Mouse (Mus musculus) 3134 (cell line): ENCODE data around the gene Krtap1-3.
"Not testable (repeated sequence)": the region's sequence is repeated elsewhere in the genome, so short reads cannot be mapped to it uniquely, and the experiment has no call there.

Experiments used
- DNase-seq: peaks from one replicate; pipeline ENCODE4 v3.0.0-alpha.2; 2011; ENCODE audit warnings: low spot score; ENCODE audit not compliant: insufficient read length; ENCODE audit errors: extremely low read depth

The Krtap1-3 gene

DNA sequence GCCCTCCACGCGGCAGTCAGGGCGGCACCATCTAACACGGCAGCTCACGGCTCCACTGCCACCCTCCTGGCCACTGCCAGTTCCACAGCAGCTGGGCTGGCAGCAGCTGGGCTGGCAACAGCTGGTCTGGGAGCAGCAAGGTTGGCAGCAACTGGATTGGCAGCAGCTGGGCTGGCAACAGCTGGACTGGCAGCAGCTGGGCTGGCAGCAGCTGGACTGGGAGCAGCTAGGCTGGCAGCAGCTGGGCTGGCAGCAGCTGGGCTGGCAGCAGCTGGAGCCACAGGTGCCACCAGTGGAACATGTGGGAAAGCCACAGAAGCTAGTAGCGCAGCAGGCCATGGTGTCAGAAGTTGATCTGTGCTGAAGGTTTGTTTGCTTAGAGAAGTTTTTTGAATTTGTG is at the start of gene Krtap1-3:
Gene Krtap1-3, minus strand, starts transcription at position 359 of the 400 bp plus-strand sequence.
- DNase-seq = peak; percentile 39

DNA sequence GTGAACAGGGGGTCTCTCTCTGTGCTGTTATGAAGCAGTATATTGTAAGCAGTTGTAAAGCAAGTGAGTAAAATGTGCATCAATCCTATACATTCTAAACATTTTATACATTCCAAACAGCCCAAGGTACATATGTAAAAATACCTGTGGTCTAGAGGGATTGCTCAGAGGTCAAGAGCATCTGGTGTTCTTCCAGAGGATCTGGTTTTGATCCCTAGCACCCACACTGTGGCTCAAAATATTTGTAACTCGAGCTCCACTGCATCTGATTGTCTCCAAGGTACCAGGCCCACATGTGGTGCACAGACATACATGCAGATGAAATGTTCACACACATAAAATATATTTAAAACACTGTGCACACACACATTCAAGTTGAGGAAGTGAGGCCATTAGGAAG is 49.8 kb upstream of the Krtap1-3 start:
- no peak for DNase-seq

DNA sequence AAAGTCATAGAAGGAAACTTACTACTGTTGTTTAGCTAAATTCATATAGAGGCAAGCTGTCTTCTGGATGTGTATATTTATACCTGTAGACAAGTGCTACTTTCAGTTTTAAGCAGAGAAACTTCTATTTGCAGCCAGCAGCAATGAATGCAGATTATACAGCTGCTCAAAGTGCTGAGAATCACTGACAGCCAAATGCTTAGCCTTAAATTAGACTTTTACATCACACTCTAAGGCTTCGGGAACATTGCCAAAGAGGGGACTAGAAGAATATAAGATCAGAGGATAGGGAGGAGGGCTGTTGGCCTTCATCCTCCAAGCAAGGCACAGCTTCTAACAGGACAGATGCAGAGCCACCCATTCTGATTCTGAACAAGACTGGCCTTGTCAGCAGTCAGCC is 45.9 kb upstream of the Krtap1-3 start:
- no peak for DNase-seq

DNA sequence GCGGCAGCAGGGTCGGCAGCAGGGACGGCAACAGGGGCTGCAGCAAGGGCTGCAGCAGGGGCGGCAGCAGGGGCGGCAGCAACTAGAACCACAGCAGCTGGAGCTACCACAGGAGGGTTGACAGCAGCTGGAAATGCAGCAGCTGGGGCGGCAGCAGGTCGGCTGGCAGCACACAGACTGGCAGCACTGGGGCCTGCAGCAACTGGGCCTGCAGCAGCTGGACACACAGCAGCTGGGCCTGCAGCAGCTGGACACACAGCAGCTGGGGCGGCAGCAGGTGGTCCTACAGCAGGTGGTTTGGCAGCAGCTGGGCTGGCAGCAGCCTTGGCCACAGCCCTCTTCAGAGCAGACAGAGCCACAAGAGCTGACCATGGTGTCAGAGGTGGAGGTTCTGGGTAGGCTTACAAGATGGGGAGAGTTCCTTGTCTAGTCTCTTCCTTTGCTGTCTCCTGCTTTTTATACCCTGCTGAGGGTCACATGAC is 43.6 kb upstream of the Krtap1-3 start, which contains the start of gene Krtap4-2:
Gene Krtap4-2, minus strand, starts transcription at position 432 of the 482 bp plus-strand sequence.
- peak; percentile 27 for DNase-seq

DNA sequence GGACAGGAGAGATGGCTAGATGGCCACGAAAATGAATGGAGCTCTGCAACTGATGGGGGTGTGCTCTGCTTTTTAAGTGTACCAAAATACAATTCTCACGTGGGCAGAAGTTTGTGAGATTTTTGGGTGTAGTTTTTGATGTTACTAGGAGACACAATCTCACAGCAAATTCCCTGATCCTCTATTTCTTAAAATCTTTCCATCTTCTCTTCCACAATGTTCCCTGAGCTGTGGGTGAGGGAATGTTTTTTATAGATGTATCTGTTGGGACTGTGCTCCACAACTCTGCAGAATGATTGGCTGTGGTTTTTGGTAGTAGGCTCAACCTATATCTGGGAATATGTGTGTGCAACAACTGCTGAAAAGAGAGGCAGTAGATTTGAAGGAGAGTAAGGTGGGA is 42.2 kb upstream of the Krtap1-3 start:
- no peak for DNase-seq

DNA sequence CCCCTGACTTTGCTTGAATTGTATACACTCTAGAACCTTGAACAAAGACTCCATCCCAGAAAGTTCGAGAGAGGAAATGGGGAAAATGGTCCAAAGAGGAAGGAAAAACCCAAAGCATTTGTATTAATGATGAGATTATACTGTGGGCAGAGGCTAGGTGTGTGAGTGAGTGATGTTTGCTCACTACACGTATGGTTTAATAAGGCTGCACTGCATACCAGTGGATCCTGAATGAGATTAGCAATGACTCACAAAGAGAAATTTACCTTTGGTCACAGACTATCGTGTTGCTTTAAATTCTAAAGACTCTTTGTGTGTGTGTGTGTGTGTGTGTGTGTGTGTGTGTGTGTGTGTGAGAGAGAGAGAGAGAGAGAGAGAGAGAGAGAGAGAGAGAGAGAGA is 39.8 kb upstream of the Krtap1-3 start:
- no peak for DNase-seq

DNA sequence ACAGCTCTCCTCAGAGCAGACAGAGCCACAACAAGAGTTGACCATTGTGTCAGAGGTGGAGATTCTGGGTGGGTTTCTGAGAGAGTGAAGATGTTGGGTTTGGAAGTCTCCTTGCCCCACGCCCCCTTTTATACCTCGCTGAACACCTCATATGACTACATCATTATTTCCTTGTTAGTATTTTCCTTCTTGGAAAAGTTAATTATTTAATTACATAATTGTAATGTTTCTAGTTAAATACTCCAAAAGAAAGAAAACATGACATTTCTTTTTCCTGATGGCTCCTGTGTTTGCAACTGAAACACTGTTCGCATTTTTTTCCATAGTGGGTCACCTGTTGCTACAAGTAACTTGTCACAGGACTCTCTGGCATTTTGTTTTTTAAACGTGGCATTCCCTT is 37.0 kb upstream of the Krtap1-3 start, which contains the start of gene Krtap4-1:
Gene Krtap4-1, minus strand, starts transcription at position 101 of the 400 bp plus-strand sequence.
- no peak for DNase-seq

DNA sequence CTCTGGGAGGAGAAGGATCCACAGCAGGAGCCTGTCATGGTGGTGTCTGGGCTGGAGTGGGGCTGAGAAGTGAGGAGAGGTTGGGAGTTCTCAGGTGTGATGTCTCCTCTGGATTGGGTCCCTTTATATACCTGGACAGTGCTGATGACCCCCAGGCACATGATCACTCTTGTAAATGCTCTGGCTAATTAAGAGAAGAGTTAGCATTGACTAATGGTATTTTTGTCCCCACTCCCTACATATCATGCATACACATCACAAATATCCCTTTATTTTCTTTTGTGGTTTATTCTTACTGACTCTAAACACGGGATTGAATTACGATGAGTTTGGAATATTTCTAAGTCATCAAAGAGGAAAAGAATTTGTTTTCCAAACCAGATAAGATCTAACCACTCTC is 29.2 kb upstream of the Krtap1-3 start, which contains the start of gene Gm11562:
Gene Gm11562, minus strand, starts transcription at position 101 of the 400 bp plus-strand sequence.
- DNase-seq = no peak

DNA sequence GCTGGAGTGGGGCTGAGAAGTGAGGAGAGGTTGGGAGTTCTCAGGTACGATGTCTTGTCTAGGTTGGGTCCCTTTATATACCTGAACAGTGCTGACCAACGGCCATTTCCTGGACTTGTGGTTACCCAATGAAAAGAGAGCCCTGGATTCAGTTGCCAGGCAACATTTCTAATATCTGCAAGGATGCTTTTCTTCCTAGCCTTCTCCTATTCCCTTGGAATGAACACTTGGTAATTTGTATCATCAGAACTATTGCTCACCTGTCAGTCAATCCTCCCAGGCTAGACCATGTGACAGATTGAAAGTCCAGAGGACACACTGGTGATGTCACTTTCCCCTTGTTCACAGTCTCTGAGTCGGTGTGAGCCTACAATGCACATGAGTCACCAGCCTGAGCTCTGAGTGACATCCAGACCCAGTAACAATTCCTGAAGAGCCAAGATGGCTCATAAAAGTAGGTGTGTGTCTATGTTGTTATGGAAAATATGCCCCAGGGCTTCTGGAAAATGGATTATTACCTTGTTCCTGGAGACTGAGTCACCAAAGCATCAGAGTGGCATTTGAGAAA is 23.7 kb upstream of the Krtap1-3 start, which contains the start of gene Krtap2-4:
Gene Krtap2-4, minus strand, starts transcription at position 51 of the 568 bp plus-strand sequence.
- peak; percentile 28 for DNase-seq

DNA sequence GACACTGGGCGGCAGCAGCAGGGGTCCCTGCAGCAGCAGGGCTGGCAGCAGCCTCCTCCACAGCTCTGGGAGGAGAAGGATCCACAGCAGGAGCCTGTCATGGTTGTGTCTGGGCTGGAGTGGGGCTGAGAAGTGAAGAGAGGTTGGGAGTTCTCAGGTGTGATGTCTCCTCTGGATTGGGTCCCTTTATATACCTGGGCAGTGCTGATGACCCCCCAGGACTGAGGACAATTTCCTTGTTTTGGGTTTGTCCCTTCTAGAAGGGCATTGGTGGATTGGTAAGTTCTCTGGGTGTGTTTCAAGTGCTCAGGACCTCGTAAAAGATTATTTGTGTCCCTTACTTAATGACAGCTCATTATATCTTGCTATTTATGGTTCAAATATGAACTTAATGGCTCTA is 18.9 kb upstream of the Krtap1-3 start, which contains the start of gene Gm11937:
Gene Gm11937, minus strand, starts transcription at position 101 of the 400 bp plus-strand sequence.
- not testable (repeated sequence) for DNase-seq

DNA sequence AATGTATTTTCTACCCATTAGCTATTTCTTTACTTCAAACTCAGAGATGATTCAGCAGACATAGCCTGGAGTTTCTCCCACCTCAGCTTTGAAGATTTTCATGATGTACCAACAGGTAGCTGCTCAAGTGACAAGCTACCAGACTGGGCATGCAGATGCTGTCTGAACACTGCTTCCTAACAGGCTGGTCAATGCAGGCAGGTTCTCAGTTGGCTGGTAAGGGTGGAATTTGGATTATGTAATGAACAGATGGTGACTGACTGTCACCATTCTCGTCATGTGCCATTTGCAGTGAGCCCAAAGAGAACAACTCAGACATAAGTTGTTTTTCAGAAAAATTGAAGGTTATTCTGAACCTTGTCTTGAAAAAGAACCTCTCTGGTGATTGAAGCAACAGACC is 18.0 kb upstream of the Krtap1-3 start:
- DNase-seq = no peak

DNA sequence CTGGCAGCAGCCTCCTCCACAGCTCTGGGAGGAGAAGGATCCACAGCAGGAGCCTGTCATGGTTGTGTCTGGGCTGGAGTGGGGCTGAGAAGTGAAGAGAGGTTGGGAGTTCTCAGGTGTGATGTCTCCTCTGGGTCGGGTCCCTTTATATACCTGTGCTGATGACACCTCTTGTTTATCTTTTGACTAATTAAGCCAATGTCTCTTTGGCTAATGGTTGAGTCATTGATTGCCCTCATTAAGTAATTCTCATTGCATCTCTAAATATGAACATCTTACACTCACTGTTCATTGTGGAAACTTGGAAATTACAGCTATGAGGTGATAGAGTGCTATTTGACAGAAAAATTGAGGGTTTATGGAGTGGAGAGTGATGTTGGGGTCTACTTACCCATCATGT is 12.1 kb upstream of the Krtap1-3 start, which contains the start of gene Gm11938:
Gene Gm11938, minus strand, starts transcription at position 101 of the 400 bp plus-strand sequence.
- not testable (repeated sequence) for DNase-seq

DNA sequence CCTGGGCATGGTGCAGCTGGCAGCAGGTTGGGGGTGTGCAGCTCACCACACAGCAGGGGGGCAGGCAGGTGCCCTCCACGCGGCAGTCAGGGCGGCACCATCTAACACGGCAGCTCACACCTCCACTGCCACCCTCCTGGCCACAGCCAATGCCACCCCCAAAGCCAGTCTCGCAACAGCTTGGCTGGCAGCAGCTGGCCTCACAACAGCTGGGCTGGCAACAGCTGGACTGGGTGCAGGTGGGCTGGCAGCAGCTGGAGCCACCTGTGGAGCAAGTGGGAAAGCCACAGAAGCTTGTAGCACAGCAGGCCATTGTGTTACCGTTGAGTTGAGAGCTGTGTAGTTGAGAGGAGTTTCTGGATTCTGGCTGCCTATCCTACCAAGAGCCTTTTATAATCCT is 6.6 kb upstream of the Krtap1-3 start, which contains the start of gene Krtap9-3:
Gene Krtap9-3, minus strand, starts transcription at position 364 of the 400 bp plus-strand sequence.
- peak; percentile 11 for DNase-seq

DNA sequence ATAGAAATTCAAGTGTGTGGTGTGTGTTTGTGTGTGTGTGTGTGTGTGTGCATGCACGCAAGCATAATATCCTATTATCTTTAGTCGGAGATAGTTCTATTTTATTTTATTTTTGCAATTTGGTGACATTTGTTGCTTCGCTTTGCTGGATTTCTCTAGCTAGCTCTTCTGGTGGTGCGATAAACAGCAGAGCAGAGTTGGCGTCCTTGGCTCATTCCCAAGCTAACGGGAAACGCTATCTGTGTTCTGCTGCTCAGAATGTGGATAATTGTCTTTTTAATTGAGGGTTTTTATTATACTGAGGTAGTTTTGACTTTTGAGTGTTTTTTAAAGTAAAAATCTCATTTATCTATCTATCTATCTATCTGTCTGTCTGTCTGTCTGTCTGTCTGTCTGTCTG is 6.0 kb downstream of the Krtap1-3 start:
- DNase-seq = no peak

DNA sequence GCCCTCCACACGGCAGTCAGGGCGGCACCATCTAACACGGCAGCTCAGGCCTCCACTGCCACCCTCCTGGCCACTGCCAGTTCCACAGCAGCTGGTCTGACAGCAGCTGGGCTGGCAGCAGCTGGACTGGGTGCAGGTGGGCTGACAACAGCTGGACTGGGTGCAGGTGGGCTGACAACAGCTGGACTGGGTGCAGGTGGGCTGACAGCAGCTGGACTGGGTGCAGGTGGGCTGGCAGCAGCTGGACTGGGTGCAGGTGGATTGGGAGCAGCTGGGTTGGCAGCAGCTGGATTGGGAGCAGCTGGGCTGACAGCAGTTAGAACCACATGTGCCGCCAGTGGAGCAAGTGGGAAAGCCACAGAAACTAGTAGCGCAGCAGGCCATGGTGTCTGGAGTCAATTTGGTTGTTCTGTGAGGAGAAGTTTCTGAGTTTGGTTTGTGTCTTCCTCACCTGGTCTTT is 7.9 kb downstream of the Krtap1-3 start, which contains the start of gene Krtap1-4:
Gene Krtap1-4, minus strand, starts transcription at position 410 of the 460 bp plus-strand sequence.
- peak; percentile 17 for DNase-seq

DNA sequence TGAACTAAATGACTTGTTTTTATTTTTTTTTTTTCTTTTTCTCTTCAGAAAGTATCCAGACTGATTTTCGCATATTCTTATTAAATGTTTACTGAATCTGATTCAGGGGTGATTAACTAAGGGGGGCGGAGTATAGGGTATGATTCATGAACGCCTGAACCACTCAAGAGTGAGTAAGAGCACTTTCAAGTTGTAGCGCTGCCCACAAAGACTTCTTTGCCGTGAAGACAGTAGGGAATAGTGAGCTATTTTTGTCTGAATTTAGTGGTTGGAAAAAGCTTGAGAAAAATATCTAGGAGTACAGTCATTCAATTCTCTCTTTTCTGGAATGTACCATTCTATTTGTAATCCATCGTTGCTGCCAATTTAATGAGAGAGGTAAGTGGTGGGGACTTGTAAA is 9.6 kb downstream of the Krtap1-3 start:
- peak; percentile 76 for DNase-seq

DNA sequence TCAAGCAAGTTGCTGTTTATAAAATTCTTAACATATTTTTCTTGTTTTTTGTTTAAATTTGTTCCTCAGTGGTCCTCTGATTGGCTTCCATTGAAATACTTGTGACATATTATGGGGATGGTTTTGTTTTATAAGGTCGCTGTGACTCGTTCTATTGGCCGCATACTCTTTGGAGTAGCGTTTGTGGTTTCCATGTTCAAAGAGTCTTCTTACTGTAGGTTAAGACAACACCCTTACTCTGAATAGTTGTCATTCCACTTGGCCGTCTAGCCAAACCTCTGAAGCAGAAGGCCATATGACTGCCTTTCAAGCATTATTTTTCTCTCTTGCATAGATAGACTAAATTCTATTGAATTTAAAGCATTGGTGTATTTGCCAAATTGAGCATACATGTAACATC is 10.1 kb downstream of the Krtap1-3 start:
- peak; percentile 73 for DNase-seq

DNA sequence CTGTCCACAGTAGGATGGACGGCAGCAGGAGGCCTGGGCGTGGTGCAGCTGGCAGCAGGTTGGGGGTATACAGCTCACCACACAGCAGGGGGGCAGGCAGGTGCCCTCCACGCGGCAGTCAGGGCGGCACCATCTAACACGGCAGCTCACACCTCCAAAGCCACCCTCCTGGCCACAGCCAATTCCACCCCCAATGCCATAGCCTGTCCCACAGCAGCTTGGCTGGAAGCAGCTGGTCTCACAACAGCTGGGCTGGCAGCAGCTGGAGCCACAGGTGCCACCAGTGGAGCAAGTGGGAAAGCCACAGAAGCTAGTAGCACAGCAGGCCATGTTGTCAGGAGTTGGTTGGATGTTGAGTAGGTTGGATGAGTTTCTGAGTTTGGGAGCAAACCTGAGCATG is 10.5 kb downstream of the Krtap1-3 start, which contains the start of gene Krtap1-5:
Gene Krtap1-5, minus strand, starts transcription at position 381 of the 400 bp plus-strand sequence.
- peak; percentile 77 for DNase-seq

DNA sequence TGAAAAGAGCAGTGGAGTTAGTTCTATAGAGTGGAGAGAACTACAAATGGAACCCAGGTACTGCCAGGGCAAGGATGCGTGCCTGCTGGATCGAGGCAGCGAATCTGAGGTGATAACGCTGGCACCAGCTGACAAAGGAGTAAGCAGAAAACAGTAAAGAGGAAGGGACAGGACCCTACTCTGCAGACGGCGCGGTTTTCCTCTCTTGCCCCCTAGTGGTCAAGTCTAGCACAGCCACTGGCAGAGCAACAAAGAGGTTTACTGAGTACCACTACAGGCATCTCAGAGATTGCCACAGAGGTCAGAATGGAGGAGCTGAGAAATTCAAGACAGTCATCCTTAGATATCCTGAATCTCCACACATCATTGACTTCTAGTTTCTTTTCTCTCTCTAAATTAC is 17.0 kb downstream of the Krtap1-3 start:
- peak; percentile 48 for DNase-seq

DNA sequence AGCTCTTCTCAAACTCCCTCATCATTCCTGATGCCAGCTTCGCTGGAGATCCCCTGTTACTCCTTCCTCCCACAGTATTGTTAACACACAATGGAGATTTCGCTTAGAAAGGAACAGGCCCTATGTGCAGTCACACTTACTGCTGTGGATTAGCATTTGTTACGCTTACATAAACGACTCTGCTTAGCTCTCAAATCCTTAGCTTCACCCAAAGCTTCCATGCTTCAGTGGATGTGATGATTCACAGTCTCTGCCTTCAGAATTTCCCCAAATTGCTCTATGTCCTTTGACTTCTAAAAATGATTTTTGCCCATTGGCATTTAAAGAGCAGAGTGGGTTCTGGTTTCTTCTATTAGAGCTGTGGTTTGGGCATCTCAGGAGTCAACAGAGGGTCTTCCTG is 18.0 kb downstream of the Krtap1-3 start:
- DNase-seq = no peak

DNA sequence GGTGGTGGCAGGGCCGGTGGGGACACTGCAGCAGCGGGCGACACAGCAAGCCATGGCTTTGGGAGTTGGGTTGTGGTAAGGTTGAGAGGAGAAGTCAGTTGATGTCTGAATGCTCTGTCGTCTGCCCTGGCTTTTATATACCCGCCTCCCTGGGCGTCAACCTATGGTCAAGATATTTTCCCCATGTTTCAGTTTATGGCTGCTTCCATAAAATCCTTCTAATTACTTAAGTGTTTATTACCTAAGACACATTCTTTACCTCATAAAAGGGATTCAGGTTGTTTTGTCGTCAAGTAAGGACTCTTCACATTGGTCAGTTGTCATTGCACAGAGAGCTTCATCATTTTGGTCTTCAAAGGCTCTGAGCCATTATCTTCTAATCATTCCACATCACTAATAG is 24.6 kb downstream of the Krtap1-3 start, which contains the start of gene Krtap3-1:
Gene Krtap3-1, minus strand, starts transcription at position 101 of the 400 bp plus-strand sequence.
- no peak for DNase-seq

DNA sequence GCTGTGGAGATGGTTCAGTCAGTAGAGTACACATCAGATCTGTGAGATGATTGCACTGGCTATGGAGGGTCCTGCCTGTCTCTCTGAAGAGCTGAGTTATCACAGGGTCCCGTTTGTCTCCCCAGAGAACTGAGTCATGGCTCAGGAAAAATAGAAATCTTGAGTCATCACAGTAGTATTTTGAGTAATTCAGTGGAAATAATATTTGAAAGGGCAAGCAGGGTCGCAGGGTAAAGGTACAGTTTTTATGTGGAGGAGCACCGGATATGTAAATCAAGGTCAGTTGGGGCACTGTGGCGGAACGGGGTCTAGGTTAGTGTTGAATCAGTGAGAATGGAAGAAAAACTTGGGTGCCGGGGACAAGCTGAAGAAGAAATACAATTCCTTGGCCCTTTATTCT is 28.6 kb downstream of the Krtap1-3 start:
- no peak for DNase-seq
